Mouse (Mus musculus): ENCODE measurements around the gene Tmem132d. TPM values are rescaled to one million over a fixed set of nuclear protein-coding genes. Genes with fewer than 3 reads are reported as not detected.
"Not testable (repeated sequence)": the region's sequence is repeated elsewhere in the genome, so short reads cannot be mapped to it uniquely, and the experiment has no call there.

Gene Tmem132d
- total and polyA plus RNA-seq, 2 experiments from 2014 or later = 2.3 to 13.0 TPM

DNA sequence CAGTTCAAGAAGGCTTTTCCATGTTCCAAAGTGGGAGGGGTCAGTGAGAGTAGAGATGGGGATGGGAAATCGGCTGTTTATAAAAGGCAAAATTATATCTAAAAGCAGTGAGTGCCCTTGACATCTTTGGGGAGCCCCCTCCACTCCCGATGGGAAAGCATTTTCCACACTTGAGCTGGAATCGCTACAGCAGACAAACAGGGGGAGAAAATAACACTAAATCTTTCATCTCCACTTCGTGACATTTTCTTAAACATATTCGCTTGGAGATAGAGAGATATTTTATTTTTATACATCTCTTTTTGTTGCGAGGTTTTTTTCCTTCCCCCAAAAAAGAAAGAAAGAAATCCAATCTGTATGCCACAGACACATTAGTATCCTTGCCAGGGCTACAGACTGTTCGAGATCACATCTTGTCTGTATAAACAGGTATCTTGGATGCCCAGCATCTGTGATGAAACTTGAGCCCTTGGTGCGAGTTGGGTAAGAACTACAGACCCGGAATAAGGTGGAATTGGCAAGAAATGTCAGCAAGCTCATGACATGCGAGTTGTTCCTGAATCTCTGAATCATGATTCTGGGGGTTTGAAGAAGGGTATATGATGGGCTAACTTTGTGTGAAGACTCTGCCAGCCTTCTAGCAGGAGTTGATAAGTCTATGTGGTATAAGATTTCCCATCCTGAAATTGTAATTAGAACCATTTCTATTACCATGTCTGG, 436.2 kb downstream of the Tmem132d start:
- Histone ChIP-seq H3K36me3 (ENCODE audit: insufficient read depth) (no peaks in the 10 kb centered on the region), H3K9me3 (ENCODE audit: low read length) (no peaks in the 10 kb centered on the region), H3K9ac (no peak overlapping the region), H3K27ac (ENCODE audit: low read depth, low read length) (no peak overlapping the region), H3K4me1 (ENCODE audit: insufficient read depth) (no peaks in the 10 kb centered on the region), H3K27me3 (ENCODE audit: insufficient read depth, low read length) (no peaks in the 10 kb centered on the region), H3K4me3 (ENCODE audit: low read depth, low read length) (no peak overlapping the region), H3K4me2 (ENCODE audit: low read depth) (no peak overlapping the region)
- no peak for TF ChIP-seq CTCF (IDR thresholded peaks at IDR 0.05; ENCODE audit: low read depth)
- DNase-seq (peak; percentile 55), ATAC-seq (peak; percentile 48; the same call in 1 of the 2 replicates)
- WGBS = 71% methylated on average over 10 of the region's 10 CpGs

DNA sequence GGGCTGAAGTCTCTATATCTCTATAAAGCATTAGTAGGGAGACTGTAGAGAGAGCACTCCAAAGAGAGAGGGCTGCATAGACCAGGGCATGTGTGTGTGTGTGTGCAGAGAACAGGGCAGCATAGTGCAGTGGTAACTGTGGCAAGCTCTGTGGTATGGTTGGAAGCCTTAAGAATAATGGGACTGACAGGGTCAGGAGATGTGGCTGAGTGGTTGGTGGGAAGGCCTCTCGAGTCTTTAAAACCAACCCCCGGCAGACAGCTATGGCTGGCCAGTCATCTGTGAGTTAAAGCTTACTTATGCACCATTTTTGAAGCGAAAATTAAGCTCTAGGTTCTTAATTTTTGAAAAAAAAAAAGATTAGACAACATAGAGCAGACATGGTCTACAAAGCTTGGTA, 439.4 kb downstream of the Tmem132d start:
- Histone ChIP-seq H3K36me3 (ENCODE audit: insufficient read depth) (no peaks in the 10 kb centered on the region), H3K9ac (no peak overlapping the region), H3K27me3 (ENCODE audit: insufficient read depth, low read length) (no peaks in the 10 kb centered on the region), H3K4me3 (ENCODE audit: low read depth, low read length) (no peak overlapping the region), H3K27ac (ENCODE audit: low read depth, low read length) (no peak overlapping the region), H3K9me3 (ENCODE audit: low read length) (no peaks in the 10 kb centered on the region), H3K4me2 (ENCODE audit: low read depth) (no peak overlapping the region), H3K4me1 (ENCODE audit: insufficient read depth) (no peaks in the 10 kb centered on the region)
- no peak for TF ChIP-seq CTCF (IDR thresholded peaks at IDR 0.05; ENCODE audit: low read depth)
- WGBS = 81% methylated on average over 3 of the region's 3 CpGs
- ATAC-seq (no peak), DNase-seq (no peak)

GRCm38 (mm10) chr5:127990826-127991225, 442.1 kb downstream of the Tmem132d start:
- Histone ChIP-seq H3K4me1 (ENCODE audit: insufficient read depth) (no peaks in the 10 kb centered on the region), H3K27ac (ENCODE audit: low read depth, low read length) (no peak overlapping the region), H3K27me3 (ENCODE audit: insufficient read depth, low read length) (no peaks in the 10 kb centered on the region), H3K9me3 (ENCODE audit: low read length) (no peaks in the 10 kb centered on the region), H3K4me3 (ENCODE audit: low read depth, low read length) (no peak overlapping the region), H3K36me3 (ENCODE audit: insufficient read depth) (no peaks in the 10 kb centered on the region), H3K9ac (no peak overlapping the region), H3K4me2 (ENCODE audit: low read depth) (no peak overlapping the region)
- no peak for TF ChIP-seq CTCF (IDR thresholded peaks at IDR 0.05; ENCODE audit: low read depth)
- WGBS = 84% methylated on average over 5 of the region's 5 CpGs
- ATAC-seq (no peak), DNase-seq (no peak)

DNA sequence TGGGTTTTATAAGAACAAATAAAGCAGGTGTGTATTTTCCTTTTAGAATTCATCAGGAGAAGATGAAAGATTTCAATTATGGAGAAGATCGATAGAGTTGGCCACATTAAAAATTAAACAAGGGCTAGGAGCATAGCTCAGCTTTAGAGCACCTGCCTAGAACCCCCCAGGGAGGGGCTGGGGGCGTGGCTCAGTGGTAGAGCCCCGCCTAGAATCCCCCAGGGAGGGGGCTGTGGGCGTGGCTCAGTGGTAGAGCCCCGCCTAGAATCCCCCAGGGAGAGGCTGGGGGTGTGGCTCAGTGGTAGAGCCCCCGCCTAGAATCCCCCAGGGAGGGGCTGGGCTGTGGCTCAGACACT, 452.9 kb downstream of the Tmem132d start:
- whole genome bisulfite sequencing = 59% methylated on average over 6 of the region's 6 CpGs

GRCm38 (mm10) chr5:127979329-127980002, 453.4 kb downstream of the Tmem132d start:
- no peak for ATAC-seq
- Histone ChIP-seq H3K9me3 (ENCODE audit: low read length) (no peaks in the 10 kb centered on the region), H3K36me3 (ENCODE audit: insufficient read depth) (no peaks in the 10 kb centered on the region), H3K9ac (no peak overlapping the region), H3K27ac (ENCODE audit: low read depth, low read length) (no peak overlapping the region), H3K4me2 (ENCODE audit: low read depth) (no peak overlapping the region), H3K4me1 (ENCODE audit: insufficient read depth) (0 out of 2 replicates have a peak, but pooled peaks cover 2% of the 10 kb centered on the region), H3K27me3 (ENCODE audit: insufficient read depth, low read length) (no peaks in the 10 kb centered on the region), H3K4me3 (ENCODE audit: low read depth, low read length) (no peak overlapping the region)
- 33% methylated on average over 6 of the region's 6 CpGs for WGBS
- no peak for DNase-seq
- no peak for TF ChIP-seq CTCF (IDR thresholded peaks at IDR 0.05; ENCODE audit: low read depth)

More for the DNA sequence above, 452.9 kb downstream of the Tmem132d start:
- H3K4me2 ChIP-seq (ENCODE audit: low read depth); DNase-seq; H3K9ac ChIP-seq; H3K27me3 ChIP-seq (ENCODE audit: insufficient read depth, low read length); H3K4me3 ChIP-seq (ENCODE audit: low read depth, low read length); H3K9me3 ChIP-seq (ENCODE audit: low read length); H3K4me1 ChIP-seq (ENCODE audit: insufficient read depth); ATAC-seq; H3K27ac ChIP-seq (ENCODE audit: low read depth, low read length); H3K36me3 ChIP-seq (ENCODE audit: insufficient read depth): not testable (repeated sequence)

DNA sequence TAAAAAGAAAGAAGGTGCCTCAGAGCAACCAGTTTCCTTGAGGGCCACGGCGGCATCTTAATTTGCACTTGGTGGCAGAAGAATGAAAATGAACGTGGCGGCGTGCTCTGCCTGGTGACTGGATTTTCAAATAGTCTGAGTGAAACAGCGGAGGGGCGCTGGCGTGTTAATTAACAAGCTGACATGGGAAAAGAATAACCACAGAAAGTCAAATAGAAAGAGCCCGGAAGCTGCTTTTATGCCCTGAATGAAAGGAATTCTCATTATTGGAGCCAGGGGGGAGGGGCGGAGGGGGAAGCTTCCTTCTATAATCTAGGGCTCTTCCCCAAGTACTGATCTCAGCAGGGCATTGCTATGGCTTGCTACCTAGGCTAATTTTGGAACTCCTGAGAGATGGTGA, 456.2 kb downstream of the Tmem132d start:
- Histone ChIP-seq H3K27me3 (ENCODE audit: insufficient read depth, low read length) (no peaks in the 10 kb centered on the region), H3K4me2 (ENCODE audit: low read depth) (peak overlapping the region; percentile 15; the same call in 1 of the 2 replicates), H3K4me3 (ENCODE audit: low read depth, low read length) (no peak overlapping the region), H3K9me3 (ENCODE audit: low read length) (no peaks in the 10 kb centered on the region), H3K36me3 (ENCODE audit: insufficient read depth) (no peaks in the 10 kb centered on the region), H3K4me1 (ENCODE audit: insufficient read depth) (0 out of 2 replicates have a peak, but pooled peaks cover 2% of the 10 kb centered on the region), H3K9ac (no peak overlapping the region), H3K27ac (ENCODE audit: low read depth, low read length) (no peak overlapping the region)
- DNase-seq (peak; percentile 42), ATAC-seq (no peak)
- TF ChIP-seq CTCF (IDR thresholded peaks at IDR 0.05; ENCODE audit: low read depth) = 0 out of 2 replicates have a peak, but pooled peaks have one; percentile 5
- WGBS = 10% methylated on average over 10 of the region's 10 CpGs

DNA sequence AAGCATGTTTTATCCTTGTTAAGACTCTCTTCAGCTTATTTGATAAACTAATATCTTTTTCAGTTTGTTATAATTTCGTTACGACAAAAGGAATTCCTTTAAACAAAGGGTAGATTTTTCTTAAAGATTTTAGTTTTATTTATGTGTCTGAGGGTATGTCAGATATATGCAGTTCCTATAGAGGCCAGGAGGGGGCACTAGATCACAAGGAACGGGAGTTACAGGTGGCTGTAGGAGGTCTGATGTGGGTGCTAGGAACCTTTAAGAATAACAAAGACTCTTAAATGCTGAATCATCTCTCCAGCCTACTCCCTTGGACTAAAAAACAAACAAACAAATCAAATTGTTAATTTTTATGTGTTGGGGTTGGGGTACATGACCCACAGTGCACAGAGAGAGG, 467.2 kb downstream of the Tmem132d start:
- no peak overlapping the region for H3K4me2 ChIP-seq (ENCODE audit: low read depth)
- H3K36me3 ChIP-seq (ENCODE audit: insufficient read depth) = no peaks in the 10 kb centered on the region
- no peak overlapping the region for H3K4me3 ChIP-seq (ENCODE audit: low read depth, low read length)
- 0 out of 2 replicates have a peak, but pooled peaks have one; percentile 5 for TF ChIP-seq CTCF (IDR thresholded peaks at IDR 0.05; ENCODE audit: low read depth)
- H3K9ac ChIP-seq = no peak overlapping the region
- WGBS = 87% methylated on average over 3 of the region's 3 CpGs
- H3K27me3 ChIP-seq (ENCODE audit: insufficient read depth, low read length) = no peaks in the 10 kb centered on the region
- H3K9me3 ChIP-seq (ENCODE audit: low read length) = peaks cover 5% of the 10 kb centered on the region; the same call in 1 of the 2 replicates
- H3K27ac ChIP-seq (ENCODE audit: low read depth, low read length) = no peak overlapping the region
- ATAC-seq (no peak), DNase-seq (no peak)
- H3K4me1 ChIP-seq (ENCODE audit: insufficient read depth) = no peaks in the 10 kb centered on the region
